Mouse (Mus musculus): ENCODE measurements around the gene Flt3l.
"Not testable (repeated sequence)": the region's sequence is repeated elsewhere in the genome, so short reads cannot be mapped to it uniquely, and the experiment has no call there.

Flt3l gene

GRCm38 (mm10) chr7:45100046-45100445 is 36.2 kb downstream of the Flt3l start:
- DNase-seq (ENCODE audit: extremely low read depth, low read depth, low spot score): no peak

GRCm38 (mm10) chr7:45098541-45099240 is 37.5 kb downstream of the Flt3l start:
- DNase-seq (ENCODE audit: extremely low read depth, low read depth, low spot score): no peak

DNA sequence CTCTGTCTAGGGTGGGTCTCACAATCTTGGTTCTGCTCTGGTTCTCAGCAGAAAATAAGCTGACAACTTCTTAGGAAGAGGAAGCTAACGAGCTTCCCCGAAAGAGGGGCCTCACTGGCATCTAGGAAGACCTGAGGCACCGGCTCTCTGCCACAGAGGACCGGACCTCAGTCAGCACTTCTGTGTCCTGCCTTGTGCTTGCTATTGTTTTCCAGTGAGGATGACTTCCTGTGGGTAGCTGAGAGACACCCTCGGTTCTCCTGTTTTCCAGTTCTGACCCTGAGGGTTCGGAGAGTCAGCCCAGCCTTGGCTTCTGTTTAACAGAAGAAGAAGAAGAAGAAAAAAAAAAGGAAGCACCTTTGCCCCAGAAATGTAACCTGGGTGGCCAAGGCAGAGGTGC is 38.8 kb downstream of the Flt3l start:
- DNase-seq (ENCODE audit: extremely low read depth, low read depth, low spot score): no peak

DNA sequence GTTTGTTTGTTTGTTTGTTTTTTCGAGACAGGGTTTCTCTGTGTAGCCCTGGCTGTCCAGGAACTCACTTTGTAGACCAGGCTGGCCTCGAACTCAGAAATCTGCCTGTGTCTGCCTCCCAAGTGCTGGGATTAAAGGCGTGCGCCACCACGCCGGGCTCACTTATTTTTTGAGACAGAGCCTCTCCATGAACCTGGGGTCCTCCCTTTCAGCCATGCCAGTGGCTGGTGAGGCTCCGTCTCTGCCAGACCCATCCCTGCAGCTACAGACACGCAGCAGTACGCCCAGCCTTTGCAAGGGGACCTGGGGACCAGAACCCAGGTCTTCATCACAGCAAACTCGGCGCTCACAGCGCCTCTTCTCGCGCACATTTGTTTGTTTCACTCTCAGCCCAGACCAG is 40.3 kb downstream of the Flt3l start:
- not testable (repeated sequence) for DNase-seq (ENCODE audit: extremely low read depth, low read depth, low spot score)

GRCm38 (mm10) chr7:45095367-45095766 is 40.9 kb downstream of the Flt3l start:
- DNase-seq (ENCODE audit: extremely low read depth, low read depth, low spot score): no peak

DNA sequence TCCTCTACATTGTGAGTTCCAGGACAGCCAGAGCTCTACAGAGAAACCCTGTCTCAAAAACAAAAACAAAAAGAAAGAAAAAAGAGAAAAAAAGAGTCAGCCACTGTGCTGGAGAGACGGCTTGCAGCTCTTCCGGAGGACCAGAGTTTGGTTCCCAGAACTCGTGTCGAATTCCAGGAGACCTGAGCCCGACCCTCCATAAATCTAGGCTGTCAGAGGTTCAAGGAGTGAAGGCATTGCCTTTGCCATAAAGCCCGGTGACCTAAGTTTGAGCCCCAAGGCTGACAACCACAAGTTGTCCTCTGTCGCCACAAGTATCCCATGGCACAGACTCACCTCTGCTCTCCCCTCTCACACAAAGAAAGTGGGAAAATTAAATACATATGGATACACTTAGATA is 42.1 kb downstream of the Flt3l start:
- no peak for DNase-seq (ENCODE audit: extremely low read depth, low read depth, low spot score)

DNA sequence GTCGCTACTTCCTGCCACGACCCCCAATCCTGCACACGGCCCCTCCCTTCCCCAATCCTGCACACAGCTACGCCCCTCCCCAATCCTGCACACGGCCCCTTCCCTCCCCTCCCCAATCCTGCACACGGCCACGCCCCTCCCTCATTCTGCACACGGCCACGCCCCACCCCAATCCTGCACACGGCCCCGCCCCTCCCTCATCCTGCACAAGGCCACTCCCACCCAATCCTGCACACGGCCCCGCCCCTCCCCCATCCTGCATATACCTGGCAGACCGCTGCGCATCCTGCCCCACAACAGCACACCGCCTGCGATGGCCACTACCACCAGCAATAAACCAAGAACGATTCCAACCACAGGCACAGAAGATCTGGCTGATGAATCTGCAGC is 42.7 kb downstream of the Flt3l start:
- DNase-seq (ENCODE audit: extremely low read depth, low read depth, low spot score): no peak

DNA sequence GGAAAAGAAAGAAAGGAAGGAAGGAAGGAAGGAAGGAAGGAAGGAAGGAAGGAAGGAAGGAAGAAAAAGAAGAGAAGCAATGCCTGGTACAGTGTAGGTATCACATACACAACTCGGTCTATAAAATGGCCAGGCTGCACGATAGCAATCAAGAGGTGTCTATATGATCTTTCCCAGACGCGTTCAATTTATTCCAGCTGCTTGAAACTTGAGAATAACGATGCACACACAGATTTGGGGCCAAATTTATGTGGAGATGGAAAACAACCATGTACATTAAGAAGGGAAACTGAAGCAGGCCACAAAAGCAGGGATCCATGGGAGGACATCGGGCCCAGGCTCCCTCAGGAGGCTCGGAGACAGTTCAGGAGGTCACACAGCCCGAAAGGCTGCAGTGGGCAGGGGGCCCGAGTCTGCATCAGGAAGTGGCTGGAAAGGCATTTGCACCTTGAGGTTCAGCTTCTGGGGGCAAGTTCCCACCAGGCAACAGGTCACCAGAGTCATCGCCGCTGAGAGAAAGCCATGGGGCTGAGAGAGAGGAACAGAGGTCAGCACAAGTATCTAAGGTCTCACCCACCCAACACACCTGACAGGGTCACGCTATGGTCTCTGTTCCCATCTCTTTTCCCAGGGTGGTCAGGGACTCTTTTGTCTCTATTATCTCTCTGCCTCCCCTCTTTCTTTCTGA is 43.3 kb downstream of the Flt3l start:
- no peak for DNase-seq (ENCODE audit: extremely low read depth, low read depth, low spot score)

GRCm38 (mm10) chr7:45092048-45092447 is 44.2 kb downstream of the Flt3l start, which contains the start of gene Rcn3:
Rcn3 (minus strand) TSS chr7:45092221.
- no peak for DNase-seq (ENCODE audit: extremely low read depth, low read depth, low spot score)

DNA sequence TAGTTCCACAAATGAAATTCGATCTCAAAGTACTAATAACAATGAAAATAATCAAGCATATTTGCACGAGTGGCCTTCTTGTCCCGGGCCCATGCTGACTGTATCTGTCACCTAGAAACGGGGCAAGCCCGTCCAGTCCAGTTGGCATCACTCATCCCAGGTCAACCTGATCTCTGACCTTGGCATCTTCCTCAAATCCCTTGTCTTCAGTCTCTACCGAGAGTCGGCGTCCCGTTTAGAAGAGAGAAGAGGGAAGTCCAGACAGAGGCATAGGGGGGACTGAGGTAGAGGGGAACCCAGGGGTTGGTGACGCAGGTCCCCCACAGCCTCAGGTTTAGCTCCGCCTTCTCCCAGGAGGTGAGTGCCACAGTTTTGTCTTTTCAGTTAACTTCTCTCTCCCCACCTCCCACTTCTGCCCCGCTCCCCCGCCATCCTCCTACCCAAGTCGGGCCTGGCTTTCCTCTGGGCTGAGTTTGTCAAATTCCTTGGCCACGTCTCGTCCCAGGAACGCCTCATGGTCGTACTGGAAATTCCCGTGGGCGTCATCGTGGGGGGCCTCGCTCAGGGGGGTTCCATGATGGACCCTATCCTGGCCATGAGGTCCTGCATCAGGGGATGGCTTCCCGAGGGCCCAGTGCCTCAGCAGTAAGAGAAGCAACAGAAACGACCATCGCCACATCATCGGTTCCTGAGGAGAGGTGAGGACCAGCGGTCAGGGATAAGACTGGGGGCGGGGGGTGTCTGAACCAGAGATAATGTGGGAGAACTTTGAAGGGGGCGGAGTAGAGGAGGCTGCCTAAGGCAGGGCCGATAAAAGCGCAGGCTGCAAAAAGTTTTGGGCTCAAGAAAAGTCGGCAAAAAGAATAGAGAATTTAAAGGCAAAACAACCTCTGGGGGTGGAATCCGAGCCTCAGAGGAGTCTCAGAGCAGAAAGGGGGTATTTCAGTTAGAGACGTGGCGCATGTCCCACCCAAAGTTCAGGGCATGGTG is 44.9 kb downstream of the Flt3l start:
- no peak for DNase-seq (ENCODE audit: extremely low read depth, low read depth, low spot score)

GRCm38 (mm10) chr7:45090251-45090977 is 45.8 kb downstream of the Flt3l start:
- DNase-seq (ENCODE audit: extremely low read depth, low read depth, low spot score): no peak

GRCm38 (mm10) chr7:45088597-45088996 is 47.6 kb downstream of the Flt3l start:
- no peak for DNase-seq (ENCODE audit: extremely low read depth, low read depth, low spot score)

- DNase-seq (ENCODE audit: extremely low read depth, low read depth, low spot score): no peak
Measured at GRCm38 (mm10) chr7:45086084-45086483, 50.1 kb downstream of the Flt3l start.

GRCm38 (mm10) chr7:45083300-45083890 is 52.8 kb downstream of the Flt3l start:
- no peak for DNase-seq (ENCODE audit: extremely low read depth, low read depth, low spot score)

DNA sequence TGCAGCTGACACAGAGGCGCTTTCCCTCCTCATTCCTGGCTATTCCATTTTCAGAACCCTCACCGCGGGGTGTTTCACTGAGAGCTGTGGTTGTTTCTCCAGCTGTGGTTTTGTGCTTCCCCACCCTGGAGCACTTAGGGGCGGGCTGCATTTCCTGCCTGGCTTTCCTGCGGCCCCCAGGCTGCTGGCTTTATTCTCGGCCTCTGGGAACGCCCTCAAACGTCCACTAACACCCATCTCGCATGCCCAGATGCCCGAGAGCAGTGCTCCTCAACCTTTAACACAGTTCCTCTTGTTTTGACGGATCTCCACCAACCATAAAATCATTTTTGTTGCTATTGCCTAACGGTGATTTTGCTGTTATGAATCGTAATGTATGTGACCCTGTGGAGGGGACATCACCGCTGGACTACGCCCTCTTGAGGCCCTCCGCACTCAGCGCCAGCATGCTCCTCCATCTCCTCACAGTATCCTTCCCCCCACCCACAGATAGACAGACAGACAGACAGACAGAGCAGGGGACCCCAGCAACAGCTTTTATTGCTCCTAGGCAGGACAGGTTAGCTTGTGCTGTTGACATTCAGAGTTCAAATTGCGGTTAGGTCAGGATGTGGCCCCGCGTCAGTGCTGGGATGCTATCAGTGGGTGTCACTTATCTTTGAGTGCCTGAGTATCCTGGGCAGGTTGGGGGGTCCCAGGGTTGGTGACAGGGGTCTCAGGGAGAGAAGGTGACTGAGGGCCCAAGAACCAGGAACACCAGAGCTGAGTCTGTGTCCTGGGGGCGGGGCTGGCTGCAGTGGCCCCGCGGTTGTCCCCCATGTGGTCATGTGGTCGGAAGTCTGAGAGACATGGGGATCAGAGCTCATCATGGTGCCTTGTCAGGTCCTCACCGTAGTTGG is 53.6 kb downstream of the Flt3l start:
- DNase-seq (ENCODE audit: extremely low read depth, low read depth, low spot score): no peak

DNA sequence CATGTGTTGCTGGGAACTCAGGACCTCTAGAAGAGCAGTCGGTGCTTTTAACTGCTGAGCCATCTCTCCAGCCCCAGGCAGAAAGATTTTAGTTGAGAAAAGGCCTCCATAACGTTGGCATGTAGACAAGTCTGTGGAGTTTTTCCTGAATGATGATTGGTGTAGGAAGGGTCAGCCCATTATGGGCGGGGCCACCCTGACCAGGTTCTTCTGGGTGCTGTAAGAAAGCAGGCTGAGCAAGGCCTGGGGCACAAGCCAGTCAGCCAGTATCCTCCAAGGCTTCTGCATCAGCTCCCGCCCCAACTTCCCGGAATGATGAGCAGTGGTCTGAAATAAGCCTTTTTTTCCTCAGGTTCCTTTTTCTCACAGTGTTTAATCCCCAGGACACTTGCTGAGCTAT is 55.2 kb downstream of the Flt3l start:
- no peak for DNase-seq (ENCODE audit: extremely low read depth, low read depth, low spot score)

GRCm38 (mm10) chr7:45079856-45080255 is 56.4 kb downstream of the Flt3l start:
- DNase-seq (ENCODE audit: extremely low read depth, low read depth, low spot score): no peak

Data from fat pad, adult 2 months (tissue).